Mouse (Mus musculus) spleen, adult 2 months (tissue): ENCODE results near the gene Slc15a1. TPM values are rescaled to one million over a fixed set of nuclear protein-coding genes. Genes with fewer than 3 reads are reported as not detected.

ENCODE experiments used
- DNase-seq, 2 experiments: peaks; one replicate each; pipeline versions ENCODE4 v3.0.0 to v3.0.0-alpha.2; 2012 to 2021; ENCODE audit warnings: low spot score in 2 of 2, low read depth in 1 of 2
- H3K27ac ChIP-seq: fragments of 200-500 bp; 2 replicates; pipeline ENCODE4 v1.5.1; 2012; ENCODE audit warnings: low read length, inconsistent platforms; ENCODE audit not compliant: insufficient read depth
- H3K27me3 ChIP-seq: fragments of 200-500 bp; 2 replicates; pipeline ENCODE4 v1.6.1; 2012; ENCODE audit warnings: mild to moderate bottlenecking, moderate library complexity, low read length, inconsistent platforms; ENCODE audit not compliant: control insufficient read depth, insufficient read depth
- H3K36me3 ChIP-seq: fragments of 200-500 bp; 2 replicates; pipeline ENCODE4 v1.6.1; 2012; ENCODE audit warnings: mild to moderate bottlenecking, low read length, inconsistent platforms; ENCODE audit not compliant: control insufficient read depth, insufficient read depth
- H3K4me1 ChIP-seq: fragments of 200-500 bp; 2 replicates; pipeline ENCODE4 v1.6.1; 2011; ENCODE audit warnings: inconsistent platforms; ENCODE audit not compliant: control insufficient read depth, insufficient read depth, insufficient read length
- H3K4me3 ChIP-seq: fragments of 200-500 bp; 2 replicates; pipeline ENCODE4 v1.5.1; 2011; ENCODE audit warnings: mild to moderate bottlenecking, inconsistent platforms; ENCODE audit not compliant: insufficient read depth, insufficient read length; ENCODE audit errors: extremely low read depth
- CTCF ChIP-seq: fragments of 200-500 bp; IDR thresholded peaks from 2 replicates; pipeline ENCODE4 v1.5.1; 2011; ENCODE audit warnings: mild to moderate bottlenecking, inconsistent platforms; ENCODE audit not compliant: insufficient read depth, insufficient read length, insufficient replicate concordance; ENCODE audit errors: extremely low read depth
- POLR2A ChIP-seq: fragments of 200-500 bp; IDR thresholded peaks from 2 replicates; pipeline ENCODE4 v1.6.1; 2011; ENCODE audit warnings: low read depth, low read length, inconsistent platforms
- WGBS: fragments of 180-500 bp; shearing (Covaris S2); methylation state at CpG from one replicate; pipeline ENCODE4 v1.1.7; 2018; 5-methylcytosine and 5-hydroxymethylcytosine counted together
- polyA plus RNA-seq: library from polyadenylated mRNA; depleted of rRNA; stranded (reverse); fragments of >200 nt; gene quantifications from 2 replicates; pipeline ENCODE4 v1.2.3, GENCODE M21; 2012

Slc15a1 gene
- polyA plus RNA-seq, 1 experiment: not detected

DNA sequence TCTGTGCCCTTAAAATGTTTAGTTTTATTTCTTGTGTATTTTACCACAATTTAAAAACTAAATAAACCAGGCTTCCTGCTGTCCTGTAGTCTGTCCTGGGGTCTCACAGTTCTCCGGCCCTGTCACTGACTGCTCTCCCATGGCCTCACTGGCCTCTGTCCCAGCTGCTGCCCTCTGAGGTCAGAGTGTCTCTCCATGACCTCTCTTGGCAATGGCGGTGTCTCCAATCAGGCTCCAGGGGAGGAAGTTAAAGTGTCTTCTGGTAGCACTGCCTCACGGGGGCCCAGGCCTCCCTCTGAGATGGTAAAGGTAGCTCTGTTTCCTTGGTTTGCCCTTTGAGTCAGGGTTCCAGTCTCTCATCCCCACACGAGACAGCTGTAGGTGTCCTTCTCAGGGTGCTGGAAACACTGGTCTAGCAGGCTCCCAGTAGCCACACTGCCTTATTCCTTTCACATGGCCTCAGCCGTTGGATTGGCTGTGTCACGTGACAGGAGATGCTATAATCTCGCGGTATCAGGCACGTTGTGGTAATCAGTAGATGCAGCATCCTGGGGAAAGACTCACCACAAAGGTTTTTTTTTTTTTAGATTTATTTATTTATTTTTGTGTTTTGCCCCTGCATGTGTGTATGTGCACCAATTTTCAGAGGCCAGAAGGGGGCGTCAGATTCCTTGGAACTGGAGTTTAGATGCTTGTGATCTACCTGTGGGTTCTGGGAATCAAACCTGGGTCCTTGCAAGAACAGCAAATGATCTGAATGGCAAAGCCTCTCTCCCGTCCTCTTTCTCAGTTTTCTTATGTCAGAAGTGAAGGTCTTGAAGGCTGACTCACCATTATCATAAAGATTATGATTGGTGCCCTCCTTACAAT, 48.4 kb downstream of the Slc15a1 start:
- TF ChIP-seq CTCF: no peak
- H3K4me3 ChIP-seq: no peak overlapping the region
- H3K27ac ChIP-seq: no peak overlapping the region
- H3K27me3 ChIP-seq: no peaks in the 10 kb centered on the region
- 76% methylated on average over 11 of the region's 11 CpGs for WGBS
- H3K36me3 ChIP-seq: no peaks in the 10 kb centered on the region
- DNase-seq: no peak
- peaks cover 3% of the 10 kb centered on the region; the same call in 1 of the 2 replicates for H3K4me1 ChIP-seq

DNA sequence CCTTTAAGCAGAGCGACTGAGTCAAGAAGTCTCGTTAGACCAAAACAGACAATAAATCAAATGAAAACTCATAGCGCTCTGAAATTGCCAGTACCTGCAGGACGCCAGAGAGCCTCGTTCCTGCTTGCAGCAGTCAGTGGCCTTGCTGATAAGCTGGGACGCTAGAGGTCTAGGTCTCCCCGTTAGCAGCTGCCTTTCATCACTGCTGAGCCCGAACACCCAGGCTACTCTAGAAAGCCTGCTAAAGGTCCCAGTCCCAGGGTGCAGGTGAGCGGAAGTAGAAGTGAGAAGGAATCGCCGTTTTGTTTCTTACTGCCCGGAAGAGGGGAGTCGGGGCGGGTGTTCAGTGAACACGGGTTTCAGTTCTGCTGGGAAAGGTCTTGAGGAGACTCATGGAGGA, 49.1 kb downstream of the Slc15a1 start:
- DNase-seq: no peak
- no peak for TF ChIP-seq POLR2A
- TF ChIP-seq CTCF: no peak
- H3K27me3 ChIP-seq: no peaks in the 10 kb centered on the region
- H3K27ac ChIP-seq: no peak overlapping the region
- peaks cover 4% of the 10 kb centered on the region; the same call in 1 of the 2 replicates for H3K4me1 ChIP-seq
- no peaks in the 10 kb centered on the region for H3K36me3 ChIP-seq
- 85% methylated on average over 15 of the region's 15 CpGs for WGBS
- H3K4me3 ChIP-seq: no peak overlapping the region

DNA sequence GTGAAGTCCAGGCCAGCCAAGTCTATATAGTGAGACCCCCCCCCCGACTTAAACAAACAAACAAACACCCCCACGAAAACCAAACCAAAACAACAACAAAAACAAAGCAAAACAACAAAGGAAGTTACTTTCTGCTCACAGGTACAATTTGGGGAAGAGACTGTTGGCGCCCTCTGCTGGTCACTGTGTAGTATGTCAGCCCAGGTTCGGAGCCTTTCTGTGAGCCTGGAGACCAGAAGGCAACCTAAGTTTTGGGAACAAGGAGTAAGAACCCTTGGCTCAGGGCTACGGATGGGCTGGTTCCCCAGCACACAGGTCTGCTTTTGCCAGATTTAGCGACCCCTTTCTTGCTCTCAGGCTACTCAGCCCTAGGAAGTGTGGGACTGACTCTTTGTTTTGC, 49.5 kb downstream of the Slc15a1 start:
- WGBS: 5% methylated on average over 6 of the region's 6 CpGs

GRCm38 (mm10) chr14:121453130-121453529, 51.9 kb downstream of the Slc15a1 start:
- Histone ChIP-seq H3K36me3 (no peaks in the 10 kb centered on the region), H3K4me1 (peaks cover 6% of the 10 kb centered on the region; the same call in 1 of the 2 replicates), H3K4me3 (no peak overlapping the region), H3K27me3 (no peaks in the 10 kb centered on the region), H3K27ac (no peak overlapping the region)
- DNase-seq: no peak
- 68% methylated on average over 3 of the region's 3 CpGs for WGBS
- TF ChIP-seq CTCF (no peak), POLR2A (no peak)

More for the DNA sequence above, 49.5 kb downstream of the Slc15a1 start:
- no peak overlapping the region for H3K4me3 ChIP-seq
- H3K27ac ChIP-seq: no peak overlapping the region
- TF ChIP-seq POLR2A (no peak), CTCF (peak; percentile 83; the same call in 1 of the 2 replicates)
- no peaks in the 10 kb centered on the region for H3K36me3 ChIP-seq
- H3K27me3 ChIP-seq: no peaks in the 10 kb centered on the region
- H3K4me1 ChIP-seq: peaks cover 6% of the 10 kb centered on the region; the same call in 1 of the 2 replicates
- peak; percentile 35 to 52 for DNase-seq

GRCm38 (mm10) chr14:121452227-121452626, 52.8 kb downstream of the Slc15a1 start:
- WGBS: 89% methylated on average over 6 of the region's 6 CpGs
- Histone ChIP-seq H3K4me3 (no peak overlapping the region), H3K27me3 (no peaks in the 10 kb centered on the region), H3K27ac (no peak overlapping the region), H3K4me1 (peaks cover 6% of the 10 kb centered on the region; the same call in 1 of the 2 replicates), H3K36me3 (no peaks in the 10 kb centered on the region)
- no peak for TF ChIP-seq POLR2A
- no peak for TF ChIP-seq CTCF
- no peak for DNase-seq

DNA sequence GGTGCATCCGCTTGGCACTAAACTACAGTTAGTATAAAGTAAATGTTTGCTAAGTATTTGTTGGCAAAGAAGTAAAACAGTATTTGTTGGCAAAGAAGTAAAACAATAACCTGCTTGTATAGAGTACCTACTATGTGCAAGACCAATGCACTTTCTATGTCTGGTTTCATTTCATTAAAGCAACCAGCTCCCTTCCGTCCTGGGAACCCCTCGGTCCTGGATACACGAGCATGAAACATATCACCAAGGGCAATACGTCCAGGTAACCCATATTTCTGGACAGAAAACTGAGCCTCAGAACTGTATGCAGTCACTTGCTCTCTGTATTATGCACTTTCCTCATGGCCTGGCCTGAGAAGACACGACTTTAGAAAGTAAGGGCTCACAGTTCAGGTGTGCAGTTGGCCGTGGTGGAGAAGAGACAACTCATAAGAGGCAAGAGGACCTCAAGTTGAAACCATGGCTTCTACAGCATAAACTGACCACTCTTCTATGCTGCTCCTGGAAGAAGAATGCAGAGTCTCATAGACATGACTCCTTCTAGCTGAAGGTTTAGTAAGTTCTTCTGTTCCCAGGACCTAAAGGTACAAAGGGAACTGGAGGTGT, 53.5 kb downstream of the Slc15a1 start:
- TF ChIP-seq CTCF (no peak), POLR2A (no peak)
- Histone ChIP-seq H3K36me3 (no peaks in the 10 kb centered on the region), H3K4me3 (no peak overlapping the region), H3K27me3 (no peaks in the 10 kb centered on the region), H3K4me1 (peaks cover 6% of the 10 kb centered on the region; the same call in 1 of the 2 replicates), H3K27ac (no peak overlapping the region)
- DNase-seq: no peak
- whole genome bisulfite sequencing: 70% methylated on average over 7 of the region's 7 CpGs
